Mouse (Mus musculus) hematopoietic stem cell, adult 5-6 weeks (primary cell): ENCODE measurements around the gene Flywch1. TPM values are rescaled to one million over a fixed set of nuclear protein-coding genes. Genes with fewer than 3 reads are reported as not detected.

Source experiments
- ATAC-seq, 2 experiments: fragments of 125-278 bp in 1 of 2; replicated peaks in 1 of 2; 2 replicates each; pipeline ENCODE4 v1.8.0; 2016 to 2017; ENCODE audit warnings: inconsistent platforms in 2 of 2, mild to moderate bottlenecking in 2 of 2, moderate number of reproducible peaks in 2 of 2, low read depth in 1 of 2, moderate TSS enrichment in 1 of 2; ENCODE audit not compliant: low FRiP score in 2 of 2, poor library complexity in 2 of 2, severe bottlenecking in 2 of 2, insufficient read depth in 1 of 2, low TSS enrichment in 1 of 2
- total RNA-seq: library from RNA; stranded (forward); fragments of 172-1452, 232-1000 nt; gene quantifications from 2 replicates; pipeline ENCODE4 v1.2.3, GENCODE M21; 2017

Flywch1 gene
- total RNA-seq: 26.3 and 33.2 TPM in 2 replicates

DNA sequence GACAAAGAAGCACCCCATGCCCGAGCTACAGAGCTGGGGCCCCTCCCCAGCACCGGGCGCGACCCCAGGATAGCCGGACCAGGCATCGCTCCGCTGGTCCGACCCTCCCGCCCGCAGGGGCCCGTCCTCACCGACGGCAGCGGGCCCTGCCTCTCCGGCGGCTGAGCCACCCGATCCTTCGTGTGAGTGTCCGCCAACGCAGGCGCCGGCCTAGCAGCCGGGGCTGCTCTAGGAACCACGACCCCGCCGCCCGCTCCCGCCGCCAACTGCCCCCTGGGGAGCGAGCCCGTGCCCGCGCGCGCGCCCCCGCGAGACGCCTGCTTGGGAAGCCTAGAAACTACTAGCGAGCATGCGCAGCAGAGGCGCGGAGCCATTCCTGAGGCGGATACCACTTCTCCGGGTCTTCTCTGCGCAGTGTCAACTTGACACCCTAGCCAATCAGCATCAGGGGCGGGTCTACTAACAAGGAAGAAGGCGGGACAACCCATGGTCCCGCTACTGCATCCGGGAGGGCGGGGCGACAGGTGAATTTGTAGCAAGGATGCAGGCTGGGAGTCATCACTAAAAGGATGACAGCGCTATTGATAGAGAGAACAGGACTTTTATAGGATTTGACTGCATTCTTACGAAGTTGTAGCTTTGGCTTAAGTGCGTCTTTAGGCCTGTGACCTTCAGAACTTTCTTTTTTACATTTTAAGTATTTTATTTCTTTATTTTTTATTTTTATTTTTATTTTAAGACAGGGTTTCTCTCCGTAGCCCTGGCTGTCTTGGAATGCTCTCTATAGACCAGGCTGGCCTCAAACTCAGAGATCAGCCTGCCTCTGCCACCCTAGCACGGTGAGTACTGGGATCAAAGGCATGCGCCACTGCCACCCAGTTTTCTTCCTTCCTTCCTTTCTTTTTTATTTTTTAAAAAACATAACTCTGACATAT, at the start of gene Flywch1:
Gene Flywch1 (minus strand): TSS at position 319 of the 935 bp plus-strand sequence.
- peak; percentile 98 for ATAC-seq

DNA sequence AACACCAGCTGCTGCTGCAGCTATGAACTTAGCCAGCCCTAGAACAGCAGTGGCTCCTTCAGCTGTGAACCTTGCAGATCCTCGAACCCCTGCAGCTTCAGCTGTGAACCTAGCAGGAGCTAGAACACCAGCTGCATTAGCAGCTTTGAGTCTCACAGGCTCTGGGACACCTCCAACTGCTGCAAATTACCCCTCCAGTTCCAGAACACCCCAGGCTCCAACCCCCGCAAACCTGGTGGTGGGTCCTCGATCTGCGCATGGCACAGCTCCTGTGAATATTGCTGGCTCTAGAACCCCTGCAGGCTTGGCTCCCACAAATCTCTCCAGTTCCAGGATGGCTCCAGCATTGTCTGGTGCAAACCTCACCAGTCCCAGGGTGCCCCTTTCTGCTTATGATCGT, 49.3 kb upstream of the Flywch1 start:
- no peak for ATAC-seq

DNA sequence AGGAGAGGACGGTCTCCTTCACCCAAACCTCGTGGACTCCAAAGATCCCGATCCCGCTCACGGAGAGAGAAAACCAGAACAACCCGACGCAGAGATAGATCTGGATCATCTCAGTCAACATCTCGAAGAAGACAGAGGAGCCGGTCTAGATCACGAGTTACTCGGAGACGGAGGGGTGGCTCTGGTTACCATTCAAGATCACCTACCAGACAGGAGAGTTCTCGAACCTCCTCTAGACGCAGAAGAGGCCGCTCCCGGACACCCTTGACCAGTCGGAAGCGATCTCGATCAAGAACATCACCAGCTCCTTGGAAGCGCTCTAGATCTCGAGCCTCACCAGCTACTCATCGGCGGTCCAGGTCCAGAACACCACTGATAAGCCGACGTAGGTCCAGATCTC, 47.8 kb upstream of the Flywch1 start:
- no peak for ATAC-seq

DNA sequence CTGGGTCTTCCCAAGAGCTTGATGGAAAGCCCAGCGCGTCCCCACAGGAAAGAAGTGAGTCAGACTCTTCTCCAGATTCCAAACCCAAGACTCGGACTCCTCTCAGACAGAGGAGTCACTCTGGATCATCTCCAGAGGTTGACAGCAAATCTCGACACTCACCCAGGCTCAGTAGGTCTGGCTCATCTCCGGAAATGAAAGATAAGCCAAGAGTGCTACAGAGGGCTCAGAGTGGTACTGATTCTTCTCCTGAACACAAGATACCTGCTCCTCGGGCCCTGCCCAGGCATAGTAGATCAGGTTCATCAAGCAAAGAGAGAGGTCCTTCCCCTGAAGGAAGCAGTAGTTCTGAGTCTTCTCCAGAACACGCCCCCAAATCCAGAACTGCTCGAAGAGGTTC, 47.2 kb upstream of the Flywch1 start:
- ATAC-seq: no peak

DNA sequence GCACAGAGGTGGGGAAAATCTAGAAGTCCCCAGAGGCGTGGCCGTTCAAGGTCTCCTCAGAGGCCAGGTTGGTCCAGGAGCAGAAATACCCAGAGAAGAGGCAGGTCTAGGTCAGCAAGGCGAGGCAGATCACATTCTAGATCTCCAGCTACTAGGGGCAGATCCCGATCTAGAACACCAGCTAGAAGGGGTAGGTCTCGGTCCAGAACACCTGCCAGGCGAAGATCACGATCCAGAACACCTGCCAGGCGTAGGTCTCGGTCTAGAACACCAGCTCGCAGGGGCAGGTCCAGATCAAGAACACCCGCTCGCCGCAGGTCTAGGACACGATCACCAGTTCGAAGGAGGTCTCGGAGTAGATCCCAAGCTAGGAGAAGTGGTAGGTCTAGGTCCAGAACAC, 44.2 kb upstream of the Flywch1 start:
- ATAC-seq: no peak

DNA sequence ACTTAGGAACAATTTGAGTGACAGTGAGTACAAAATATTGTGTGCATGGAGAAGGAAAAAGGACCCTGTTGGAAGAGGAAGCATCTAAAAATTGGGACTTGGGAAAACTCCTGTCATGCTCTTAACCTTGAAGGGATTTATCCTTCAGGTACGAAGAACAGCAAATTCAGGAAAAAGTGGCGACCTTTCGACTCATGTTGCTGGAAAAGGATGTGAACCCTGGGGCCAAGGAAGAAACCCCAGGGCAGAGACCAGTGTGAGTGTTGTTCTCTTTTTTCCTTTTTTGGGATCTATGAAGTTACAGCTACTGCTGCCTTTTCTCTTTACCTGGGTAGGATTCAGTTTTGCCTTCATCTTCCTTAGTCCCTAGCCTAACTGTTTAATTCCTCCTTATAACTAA, 36.5 kb upstream of the Flywch1 start:
- no peak for ATAC-seq

DNA sequence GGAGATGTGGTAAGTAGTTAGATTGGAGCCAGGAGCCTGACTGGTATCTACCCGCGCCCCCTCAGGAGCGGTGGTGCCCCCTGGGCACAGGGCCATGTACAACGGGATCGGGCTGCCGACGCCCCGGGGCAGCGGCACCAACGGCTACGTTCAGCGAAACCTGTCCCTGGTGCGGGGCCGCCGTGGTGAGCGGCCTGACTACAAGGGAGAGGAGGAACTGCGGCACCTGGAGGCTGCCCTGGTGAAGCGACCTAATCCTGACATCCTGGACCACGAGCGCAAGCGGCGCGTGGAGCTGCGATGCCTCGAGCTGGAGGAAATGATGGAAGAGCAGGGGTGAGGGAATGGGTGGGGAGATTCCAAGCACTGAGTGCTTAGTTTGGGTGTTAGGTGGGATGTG, 35.5 kb upstream of the Flywch1 start:
- no peak for ATAC-seq

DNA sequence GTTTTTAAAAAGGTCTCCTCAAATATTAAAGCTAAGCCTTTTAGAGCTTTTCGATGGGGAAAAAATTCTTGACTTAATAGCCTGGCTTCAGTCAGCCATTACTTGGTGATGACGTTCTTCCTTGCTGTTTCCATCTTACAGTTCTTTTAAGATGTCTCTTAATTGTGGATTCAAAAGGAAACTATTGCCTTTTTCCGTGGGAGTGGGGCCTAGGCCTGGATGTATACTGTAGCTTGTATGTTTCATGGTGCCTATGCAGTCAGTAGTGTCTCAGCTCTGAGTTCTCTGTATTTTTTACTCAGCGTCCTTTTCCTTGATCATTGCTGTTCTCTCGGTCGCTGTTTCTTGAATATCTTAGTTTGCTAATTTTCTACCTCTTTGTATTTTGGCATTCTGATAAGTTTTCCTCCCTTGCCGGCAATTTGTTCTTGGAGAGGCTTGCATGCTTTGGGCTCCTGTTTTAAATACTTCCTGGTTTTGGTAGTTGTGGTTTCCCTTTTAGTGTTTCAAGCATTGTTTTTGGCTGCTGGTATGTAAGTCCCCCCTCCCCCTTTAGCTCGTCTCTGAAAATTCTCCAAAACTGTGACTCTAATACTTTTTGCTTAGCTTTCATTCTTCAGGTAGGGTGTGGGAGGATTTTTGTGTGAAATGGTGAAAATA, 33.2 kb upstream of the Flywch1 start:
- ATAC-seq: no peak; a peak in 1 of 4 replicates

DNA sequence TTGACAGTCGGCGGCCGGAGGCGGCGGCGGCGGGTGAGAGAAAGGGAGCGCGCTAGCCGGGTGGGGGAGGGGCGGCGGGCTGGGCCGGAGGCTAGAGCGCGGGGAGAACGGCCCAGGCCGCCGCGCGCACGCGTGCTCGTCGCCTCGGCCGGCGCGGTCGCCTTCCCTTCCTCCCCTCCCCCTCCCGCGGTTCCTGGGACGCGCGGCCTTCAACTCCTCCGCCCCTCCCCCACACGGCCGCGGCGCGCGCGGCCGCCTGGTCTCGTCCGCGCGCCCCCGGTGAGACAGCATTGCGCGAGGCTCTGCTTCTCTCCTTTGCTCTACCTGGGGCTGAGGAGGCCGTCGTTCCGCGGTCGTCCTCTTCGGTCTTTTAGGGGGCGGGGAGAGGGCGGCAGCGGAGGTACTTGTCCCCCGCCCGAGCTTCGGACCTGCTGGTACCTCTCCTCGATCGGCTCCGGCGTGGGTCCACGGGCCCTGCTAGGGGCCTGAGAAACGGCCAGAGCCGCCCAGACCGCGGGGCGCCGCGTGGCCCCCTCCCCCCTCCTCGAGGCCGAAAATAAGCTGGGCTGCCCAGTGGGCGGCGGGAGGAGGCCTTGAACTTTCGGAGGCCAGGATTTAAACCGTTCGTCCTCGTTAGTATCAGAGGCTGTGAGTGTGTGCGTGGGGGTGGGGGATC, 32.1 kb upstream of the Flywch1 start:
- peak in 1 of 2 experiments; percentile 12; a peak in 1 of 4 replicates for ATAC-seq

DNA sequence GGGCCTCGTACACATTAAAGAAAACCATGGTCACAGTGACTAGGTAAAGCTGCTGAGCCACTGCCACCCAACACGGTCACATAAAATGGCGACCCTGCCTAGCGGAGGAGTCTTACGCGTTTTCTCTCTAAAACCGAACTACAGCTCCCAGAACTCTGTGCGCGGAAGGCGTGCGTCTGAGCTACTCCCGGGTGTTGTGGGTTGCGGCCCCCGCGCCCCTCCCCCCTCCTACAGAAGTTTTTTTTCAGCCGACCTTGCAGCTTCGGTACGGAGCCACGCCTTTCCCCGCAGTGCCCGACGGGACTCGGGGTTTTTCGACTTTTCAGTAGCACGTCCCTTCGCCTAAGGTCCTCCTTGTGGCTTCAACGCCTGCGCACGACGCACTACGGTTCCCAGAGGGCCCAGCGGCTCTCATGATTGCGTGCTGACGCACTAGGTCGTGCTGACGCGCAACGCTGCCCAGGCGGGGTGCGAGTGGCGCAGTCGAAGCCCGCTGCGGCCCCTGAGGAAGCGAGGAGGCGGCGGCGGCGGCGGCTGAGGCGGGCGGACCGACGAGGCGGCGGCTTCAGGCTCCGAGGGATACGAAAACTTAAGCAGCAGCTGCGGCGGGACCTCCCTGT, 31.5 kb upstream of the Flywch1 start:
- ATAC-seq: peak; percentile 94 to 96

DNA sequence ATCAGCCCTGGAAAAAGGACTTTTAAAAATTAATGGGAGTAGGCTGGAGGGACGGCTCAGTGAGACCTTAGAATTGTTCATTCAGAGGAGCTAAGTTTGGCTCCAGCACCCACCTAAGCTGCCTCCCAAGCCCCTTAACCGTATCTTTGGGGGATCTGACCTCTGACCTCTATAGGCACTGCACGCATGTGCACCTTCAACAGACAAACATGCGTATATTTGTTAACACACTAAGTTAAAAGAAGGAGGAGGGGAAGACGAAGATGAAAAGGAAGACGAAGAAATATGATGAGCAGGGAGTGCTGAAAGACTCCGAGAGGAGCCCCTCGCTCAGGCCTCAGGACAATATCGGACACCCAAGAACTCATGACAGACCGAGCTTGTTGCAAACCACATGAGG, 30.2 kb upstream of the Flywch1 start:
- no peak for ATAC-seq

DNA sequence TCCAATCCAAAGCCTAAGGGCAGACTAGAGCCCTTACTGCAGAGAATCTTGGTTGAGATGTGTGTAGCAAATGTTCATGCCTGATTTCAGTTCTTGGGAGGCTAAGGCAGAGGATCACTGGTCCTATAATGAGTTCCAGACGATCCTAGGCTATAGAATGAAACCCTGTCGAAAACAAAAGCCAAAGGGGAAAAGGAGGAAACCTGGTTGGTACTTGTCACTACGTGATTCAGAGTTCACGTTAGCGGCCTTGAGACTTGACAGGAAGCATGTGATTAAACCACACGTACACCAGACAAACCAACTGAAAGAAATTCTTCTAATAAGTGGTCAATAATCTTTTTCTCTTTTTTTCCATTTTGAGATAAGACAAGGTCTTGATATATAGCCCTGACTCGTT, 25.9 kb upstream of the Flywch1 start:
- peak in 1 of 2 experiments; percentile 62; a peak in 3 of 4 replicates for ATAC-seq

DNA sequence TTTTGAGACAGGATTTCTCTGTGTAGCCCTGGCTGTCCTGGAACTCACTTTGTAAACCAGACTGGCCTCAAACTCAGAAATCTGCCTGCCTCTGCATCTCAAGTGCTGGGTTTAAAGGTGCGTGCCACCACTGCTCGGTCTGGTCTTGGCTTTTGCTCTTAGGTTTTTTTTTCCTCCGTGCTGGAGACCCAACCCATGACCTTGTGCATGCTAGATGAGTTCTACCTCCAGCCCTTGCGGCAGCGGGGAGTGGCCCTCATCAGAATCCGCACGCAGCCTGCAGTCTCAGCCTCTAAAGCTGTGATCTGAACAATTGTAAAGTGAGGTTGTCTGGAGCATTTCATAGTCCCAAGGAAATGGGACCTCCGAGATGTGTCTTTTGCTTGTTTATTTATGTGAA, 23.9 kb upstream of the Flywch1 start:
- ATAC-seq: no peak

DNA sequence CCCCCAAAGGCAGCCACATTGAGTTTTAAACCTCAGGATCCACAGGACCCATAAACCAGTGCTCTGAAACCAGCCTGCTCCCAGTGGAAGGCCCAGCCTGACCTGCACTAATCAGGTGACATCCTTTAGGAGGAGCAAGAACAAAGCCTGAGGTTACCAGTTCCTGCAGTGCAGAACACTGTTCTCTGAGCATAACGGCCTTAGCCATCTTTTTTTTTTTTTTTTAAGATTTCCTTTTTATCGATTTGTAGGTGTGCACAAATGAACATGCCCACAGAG, 19.6 kb upstream of the Flywch1 start:
- ATAC-seq: peak in 1 of 2 experiments; percentile 6; a peak in 1 of 4 replicates

DNA sequence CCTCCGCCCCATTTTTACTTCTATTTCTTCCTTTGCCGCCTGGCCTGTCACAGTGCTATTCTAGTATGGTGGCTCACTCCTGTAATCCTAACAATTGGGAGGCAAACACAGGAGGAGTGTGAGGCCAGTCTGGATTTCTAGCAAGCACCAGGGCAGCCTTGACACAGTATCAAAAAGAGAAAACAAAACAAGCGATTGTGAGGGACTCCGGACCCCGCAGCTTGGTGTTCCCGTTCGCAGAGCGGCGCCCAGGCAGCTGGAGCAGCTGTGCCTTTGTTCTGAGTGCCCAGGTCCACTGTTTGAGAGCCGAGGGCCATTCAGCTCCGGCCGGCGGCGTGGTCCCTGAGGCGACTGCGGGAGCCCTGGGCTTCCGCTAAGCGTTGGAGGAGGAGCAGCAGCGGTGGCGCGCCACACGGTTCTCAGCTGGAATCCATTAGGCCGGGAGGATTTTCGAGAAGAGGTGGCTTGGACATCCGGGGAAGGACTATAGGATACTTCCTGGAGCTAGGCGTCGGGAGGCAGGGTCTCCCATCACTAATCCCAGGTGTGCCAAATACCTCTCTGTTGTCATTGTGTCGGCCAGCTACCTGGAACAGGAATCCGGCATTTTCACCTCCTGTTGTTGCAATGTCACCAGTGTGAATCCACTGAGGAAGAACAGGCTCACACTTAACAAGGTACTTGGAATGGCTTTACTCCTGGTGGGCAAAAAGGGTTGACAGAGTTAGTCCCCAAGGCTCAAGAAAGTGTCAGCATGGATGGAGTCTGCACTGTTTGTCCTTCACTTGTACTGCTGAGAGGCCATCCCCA, 19.1 kb upstream of the Flywch1 start, which contains the start of gene Srrm2:
Gene Srrm2 (plus strand): TSS at position 264 of the 810 bp plus-strand sequence.
- ATAC-seq: peak; percentile 56 to 63

DNA sequence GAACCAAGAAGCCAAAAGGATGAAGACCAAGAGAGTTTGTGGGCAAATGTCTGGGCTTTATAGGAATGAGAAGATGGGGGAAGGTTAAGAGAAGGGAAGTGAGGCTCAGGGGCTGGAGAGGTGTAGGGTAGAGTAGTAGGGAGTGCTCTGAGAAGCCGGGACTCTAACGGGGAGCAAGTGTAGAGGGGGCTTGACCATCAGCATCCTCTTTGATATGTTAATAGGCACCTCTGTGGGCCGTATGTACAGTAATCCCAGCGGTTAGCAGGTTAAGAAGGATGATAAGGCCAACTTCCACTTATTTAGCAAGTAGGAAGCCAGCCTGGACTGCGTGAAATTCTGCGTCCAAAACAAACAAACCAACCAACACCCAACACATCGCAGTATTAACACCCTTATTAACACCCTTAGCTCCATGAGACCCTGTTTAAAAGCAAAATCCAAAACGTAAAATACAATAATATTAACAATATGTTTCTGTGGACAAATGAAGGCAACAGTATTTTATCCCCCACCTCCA, 18.4 kb upstream of the Flywch1 start:
- no peak for ATAC-seq

DNA sequence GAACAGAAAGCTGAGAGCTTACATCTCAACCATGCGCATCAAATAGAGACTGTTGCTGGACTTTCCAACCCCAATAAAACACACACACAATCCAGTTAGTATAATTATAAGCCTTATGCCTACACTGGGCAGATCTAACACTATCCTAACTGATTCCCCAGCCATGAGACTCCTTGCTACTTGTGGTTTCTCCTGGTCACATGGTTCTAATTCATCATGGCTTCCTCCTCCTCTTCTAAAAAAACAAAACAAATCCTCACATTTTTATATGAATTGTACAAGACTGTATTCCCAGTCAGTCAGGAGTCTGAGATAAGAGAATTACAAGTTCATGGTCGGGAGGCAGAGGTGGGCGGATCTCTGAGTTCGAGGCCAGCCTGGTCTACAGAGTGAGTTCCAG, 17.6 kb upstream of the Flywch1 start:
- ATAC-seq: no peak
